Mouse (Mus musculus) ES-E14 (cell line): ENCODE measurements around the gene Cygb. TPM values are rescaled to one million over a fixed set of nuclear protein-coding genes. Genes with fewer than 3 reads are reported as not detected.

ENCODE experiments used
- DNase-seq: peaks from one replicate; pipeline ENCODE4 v3.0.0-alpha.2; 2013; ENCODE audit warnings: low read depth, low spot score
- H3K27ac ChIP-seq: 2 replicates; pipeline ENCODE4 v1.5.1; 2012; ENCODE audit warnings: low read depth, mild to moderate bottlenecking, low read length, moderate library complexity, mixed read lengths; ENCODE audit not compliant: poor library complexity, insufficient read depth, severe bottlenecking
- H3K36me3 ChIP-seq: 2 replicates; pipeline ENCODE4 v1.6.1; 2012; ENCODE audit warnings: mild to moderate bottlenecking, low read length, moderate library complexity, mixed read lengths; ENCODE audit not compliant: control insufficient read depth, poor library complexity, insufficient read depth, severe bottlenecking
- H3K4me1 ChIP-seq, 2 experiments: fragments of 150-350 bp in 1 of 2; sonication (generic) in 1 of 2; 2 replicates each; pipeline ENCODE4 v1.6.1; 2012; ENCODE audit warnings: low read length in 2 of 2, mild to moderate bottlenecking in 1 of 2, mixed read lengths in 1 of 2; ENCODE audit not compliant: control insufficient read depth in 2 of 2, insufficient read depth in 2 of 2, poor library complexity in 1 of 2
- H3K4me3 ChIP-seq, 2 experiments: fragments of 150-350 bp in 1 of 2; sonication (generic) in 1 of 2; 2 replicates each; pipeline ENCODE4 v1.5.1; 2012; ENCODE audit warnings: low read length in 2 of 2, low read depth in 1 of 2, mild to moderate bottlenecking in 1 of 2, mixed read lengths in 1 of 2; ENCODE audit not compliant: insufficient read depth in 1 of 2, poor library complexity in 1 of 2, severe bottlenecking in 1 of 2
- H3K9ac ChIP-seq: 2 replicates; pipeline ENCODE4 v1.6.1; 2012; ENCODE audit warnings: low read depth, mild to moderate bottlenecking, low read length, mixed read lengths; ENCODE audit not compliant: poor library complexity, insufficient read depth, severe bottlenecking
- H3K9me3 ChIP-seq: fragments of 150-350 bp; sonication (generic); 2 replicates; pipeline ENCODE4 v1.6.1; 2012; ENCODE audit warnings: low read depth, mild to moderate bottlenecking, low read length; ENCODE audit not compliant: control insufficient read depth, insufficient read depth
- CHD2 ChIP-seq: IDR thresholded peaks from 2 replicates; pipeline ENCODE4 v1.6.1; 2014; ENCODE audit warnings: mild to moderate bottlenecking, low read depth, low read length, inconsistent platforms
- HCFC1 ChIP-seq: IDR thresholded peaks from 2 replicates; pipeline ENCODE4 v1.6.1; 2012; ENCODE audit warnings: low read length, inconsistent platforms, borderline replicate concordance; ENCODE audit not compliant: insufficient read depth
- MAFK ChIP-seq: IDR thresholded peaks from 2 replicates; pipeline ENCODE4 v1.6.1; 2014; ENCODE audit warnings: mild to moderate bottlenecking, low read depth, low read length, inconsistent platforms; ENCODE audit not compliant: insufficient read depth
- ZC3H11A ChIP-seq: IDR thresholded peaks from 2 replicates; pipeline ENCODE4 v1.6.1; 2012; ENCODE audit warnings: low read depth, mild to moderate bottlenecking, inconsistent platforms, low read length, borderline replicate concordance
- ZNF384 ChIP-seq: IDR thresholded peaks from 2 replicates; pipeline ENCODE4 v1.6.1; 2012; ENCODE audit warnings: low read depth, low read length, inconsistent platforms
- in situ Hi-C, 2 experiments: fragments of 600-800 bp; cut with MboI; formaldehyde crosslinking; loops; one replicate each; pipeline ENCODE4 v1.15.1; 2025; ENCODE audit warnings: low sequenced_read_pairs in 2 of 2, inconsistent platforms in 1 of 2; ENCODE audit not compliant: unreplicated experiment in 2 of 2
- total RNA-seq: library from RNA; depleted of rRNA; stranded (reverse); fragments of 300-350 nt; gene quantifications from 2 replicates; pipeline ENCODE4 v1.2.3, GENCODE M21; 2012

Cygb gene
- total RNA-seq, 1 experiment: 0.40 TPM

DNA sequence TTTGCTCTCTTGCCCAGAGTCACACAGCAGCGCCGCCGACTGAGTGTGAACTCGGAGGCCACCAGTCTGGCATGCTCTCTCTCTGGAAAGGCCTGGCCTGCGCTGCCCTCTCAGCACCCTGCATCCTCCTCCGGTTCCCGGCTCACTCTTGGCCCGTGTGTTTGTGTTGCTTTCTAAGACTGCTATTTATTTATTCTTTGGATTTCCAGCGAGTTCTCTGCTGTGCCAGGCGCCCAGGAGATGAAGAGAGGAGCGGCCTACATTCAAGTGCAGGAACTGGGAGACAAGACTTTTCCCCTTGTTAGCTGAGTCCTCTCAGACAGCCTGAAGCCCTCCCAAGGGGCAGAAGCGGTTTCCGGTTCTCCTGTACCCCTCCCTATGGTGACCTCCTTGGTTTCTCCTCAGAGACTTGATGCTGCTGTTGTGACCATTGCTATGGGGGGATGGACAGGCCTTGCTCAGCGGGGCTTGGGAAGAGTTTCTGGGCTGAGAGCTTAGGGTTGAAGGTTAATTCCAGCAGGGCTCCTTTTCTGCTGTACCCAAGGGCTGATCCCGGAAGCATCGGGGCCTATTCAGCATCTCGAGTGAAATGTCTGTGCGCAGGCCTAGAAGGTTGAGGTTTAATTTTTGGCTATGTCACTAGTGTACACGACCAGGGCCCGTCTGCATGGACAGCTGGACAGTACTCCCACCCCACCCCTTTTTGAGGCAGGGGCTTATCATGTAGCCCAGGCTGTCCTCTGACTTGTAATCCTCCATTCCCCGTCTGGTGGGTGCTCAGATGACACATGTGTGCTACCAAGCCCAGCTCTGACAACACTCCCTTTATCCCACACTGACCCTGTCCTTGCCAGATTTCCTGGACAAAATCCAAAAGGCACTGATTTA is 9.6 kb downstream of the Cygb start:
- H3K27ac ChIP-seq: no peak overlapping the region
- 0 out of 2 replicates have a peak overlapping the region, but pooled peaks have one; percentile 5 for H3K9ac ChIP-seq
- no peaks in the 10 kb centered on the region for H3K36me3 ChIP-seq
- no peak for DNase-seq
- H3K4me3 ChIP-seq: peak overlapping the region in 1 of 2 experiments; percentile 25; a peak in 1 of 4 replicates
- peaks cover 0 to 11% of the 10 kb centered on the region in 2 experiments; a peak in 1 of 4 replicates for H3K4me1 ChIP-seq
- in situ Hi-C loops: loop anchor here (10.0 to 25.0 kb wide), 2 partner anchors 168 to 170 kb away; no protein-coding TSS in a partner anchor
- no peak for TF ChIP-seq ZC3H11A
- no peak for TF ChIP-seq MAFK
- no peak for TF ChIP-seq CHD2
- no peak for TF ChIP-seq HCFC1
- TF ChIP-seq ZNF384: no peak
- H3K9me3 ChIP-seq: no peaks in the 10 kb centered on the region

DNA sequence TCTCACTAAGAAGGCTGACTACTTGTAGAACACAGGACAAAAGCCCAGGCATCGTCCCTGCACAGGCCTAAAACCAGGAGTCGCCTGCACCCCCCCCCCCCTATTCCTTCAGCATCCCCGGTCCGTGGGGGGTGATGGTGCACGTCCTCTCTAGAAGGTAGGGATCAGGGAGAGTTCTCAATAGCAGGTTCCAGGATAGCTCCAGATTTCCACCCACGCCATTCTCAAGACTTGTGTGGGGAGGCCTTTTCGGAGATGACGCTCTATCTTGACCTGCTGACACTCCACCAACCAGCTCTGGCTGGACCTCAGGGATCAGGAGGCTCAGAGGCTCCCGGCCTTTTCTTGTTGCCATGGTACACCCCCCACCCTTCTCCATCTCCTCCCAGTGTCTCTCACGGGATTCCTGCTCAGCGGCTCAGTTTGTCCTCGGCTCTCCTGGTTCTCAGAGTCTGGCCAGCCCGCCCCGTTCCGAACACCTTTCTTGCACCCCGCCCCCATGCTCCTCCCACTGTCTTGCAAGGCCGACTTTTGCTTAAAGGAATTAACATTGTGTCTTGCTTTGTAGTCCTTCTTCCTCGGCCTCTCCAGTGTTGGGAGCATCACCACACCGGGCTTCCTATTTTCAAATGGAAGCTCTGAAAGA is 10.4 kb downstream of the Cygb start:
- peak overlapping the region in 1 of 2 experiments; percentile 25; a peak in 2 of 4 replicates for H3K4me3 ChIP-seq
- no peak for DNase-seq
- in situ Hi-C loops: loop anchor here (10.0 to 25.0 kb wide), 2 partner anchors 169 to 171 kb away; no protein-coding TSS in a partner anchor
- peaks cover 0 to 11% of the 10 kb centered on the region in 2 experiments; a peak in 1 of 4 replicates for H3K4me1 ChIP-seq
- H3K9ac ChIP-seq: 0 out of 2 replicates have a peak overlapping the region, but pooled peaks have one; percentile 5
- no peaks in the 10 kb centered on the region for H3K9me3 ChIP-seq
- no peak for TF ChIP-seq MAFK
- no peak for TF ChIP-seq ZNF384
- TF ChIP-seq HCFC1: no peak
- TF ChIP-seq ZC3H11A: no peak
- TF ChIP-seq CHD2: no peak
- no peak overlapping the region for H3K27ac ChIP-seq
- H3K36me3 ChIP-seq: no peaks in the 10 kb centered on the region

DNA sequence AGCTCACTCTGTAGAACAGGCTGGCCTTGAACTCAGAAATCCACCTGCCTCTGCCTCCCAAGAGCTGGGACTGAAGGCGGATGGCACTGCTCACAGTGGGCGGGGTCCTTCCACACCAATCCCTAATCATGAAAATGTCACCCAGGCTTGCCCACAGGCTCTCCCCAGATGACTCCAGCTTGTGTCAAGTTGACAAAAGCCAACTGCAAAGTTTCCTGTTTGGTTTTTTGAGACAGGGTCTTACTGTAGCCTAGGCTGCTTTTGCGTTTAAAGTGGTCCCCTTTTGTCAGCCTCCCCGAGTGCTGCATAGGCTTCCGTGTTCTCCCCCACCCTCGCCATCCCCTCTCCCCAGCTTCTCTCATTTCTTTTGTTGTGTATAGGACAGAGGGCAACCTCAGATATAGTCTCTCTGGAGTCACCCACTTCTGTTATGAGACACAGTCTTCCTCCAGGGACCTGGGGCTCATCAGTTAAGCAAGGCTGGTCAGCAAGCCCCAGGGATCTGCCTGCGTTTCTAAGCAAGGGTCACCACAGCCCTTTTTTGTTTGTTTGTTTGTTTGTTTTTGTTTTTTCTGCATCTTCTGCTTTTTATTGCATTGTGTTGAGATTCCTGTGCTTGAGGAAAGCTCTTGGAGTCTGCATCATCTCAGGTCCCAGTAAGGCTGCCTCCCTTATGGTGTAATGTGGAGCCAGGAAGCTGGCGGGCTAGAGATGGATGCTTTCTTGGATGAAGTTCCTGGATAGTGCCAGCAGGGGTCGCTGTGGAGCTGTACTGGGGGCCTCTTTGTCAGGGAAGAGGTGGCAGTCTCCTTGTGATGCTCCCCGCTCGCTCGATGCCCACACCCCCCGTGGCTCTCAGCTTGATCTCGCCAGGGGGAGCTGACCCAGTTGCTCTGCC is 11.2 kb downstream of the Cygb start:
- H3K36me3 ChIP-seq: no peaks in the 10 kb centered on the region
- peak; percentile 89 for DNase-seq
- H3K4me3 ChIP-seq: no peak overlapping the region; a peak in 1 of 4 replicates
- no peak; the same call in 1 of the 2 replicates for TF ChIP-seq ZC3H11A
- no peak for TF ChIP-seq HCFC1
- no peak for TF ChIP-seq MAFK
- no peak for TF ChIP-seq CHD2
- no peak for TF ChIP-seq ZNF384
- H3K4me1 ChIP-seq: peaks cover 0 to 11% of the 10 kb centered on the region in 2 experiments; a peak in 1 of 4 replicates
- H3K9ac ChIP-seq: no peak overlapping the region
- H3K27ac ChIP-seq: no peak overlapping the region
- in situ Hi-C loops: loop anchor here (10.0 to 25.0 kb wide), 2 partner anchors 169 to 172 kb away; no protein-coding TSS in a partner anchor
- H3K9me3 ChIP-seq: no peaks in the 10 kb centered on the region
